Mouse (Mus musculus) c-Kit-positive CD71-negative TER-119-negative erythroid progenitor cells, embryonic 14.5 days (primary cell): ENCODE measurements around the gene Vmn1r237.

ENCODE experiments used
- DNase-seq: peaks from one replicate; pipeline ENCODE4 v3.0.0-alpha.2; 2013; ENCODE audit warnings: low read depth

Gene Vmn1r237

DNA sequence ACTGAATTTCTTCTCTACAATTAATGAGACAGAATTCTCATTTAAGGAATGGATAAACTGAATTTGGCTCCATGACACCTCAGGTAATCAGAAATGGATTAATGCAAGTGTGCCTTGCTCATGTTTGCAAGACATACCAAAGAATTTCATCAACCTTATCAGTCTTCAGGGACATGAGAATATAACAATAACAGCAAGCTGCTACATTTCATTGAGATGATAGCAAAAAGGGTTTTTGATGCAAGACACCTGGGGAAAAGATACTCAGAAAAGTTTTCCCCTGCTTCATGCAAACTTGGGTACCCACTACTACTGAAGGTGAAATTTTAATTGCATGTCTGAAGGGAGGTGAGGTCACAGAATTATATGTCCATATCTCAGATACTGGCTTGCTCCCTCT lies at the start of gene Vmn1r237:
Vmn1r237 (plus strand) TSS at position 301 of the 400 bp plus-strand sequence.
- no peak for DNase-seq

DNA sequence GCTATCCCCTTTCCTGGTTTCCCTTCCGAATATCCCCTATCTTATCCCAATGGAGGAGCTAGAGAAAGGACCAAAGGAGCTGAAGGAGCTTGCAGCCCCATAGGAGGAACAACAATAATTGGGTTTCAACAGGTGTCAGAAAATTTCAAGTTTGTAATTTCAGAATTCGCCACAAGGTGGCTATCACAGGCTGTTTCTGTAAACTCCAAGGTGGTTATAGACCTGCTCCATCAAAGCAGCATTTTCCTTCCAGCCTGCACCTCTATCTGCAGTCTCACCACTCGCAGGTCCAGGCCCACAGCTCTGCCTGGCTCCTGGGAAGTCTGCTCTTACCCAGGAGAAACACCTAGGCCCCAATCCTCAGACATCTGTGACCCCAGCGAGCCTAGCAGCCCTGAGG lies 39.6 kb upstream of the Vmn1r237 start:
- DNase-seq, result peak; percentile 54

DNA sequence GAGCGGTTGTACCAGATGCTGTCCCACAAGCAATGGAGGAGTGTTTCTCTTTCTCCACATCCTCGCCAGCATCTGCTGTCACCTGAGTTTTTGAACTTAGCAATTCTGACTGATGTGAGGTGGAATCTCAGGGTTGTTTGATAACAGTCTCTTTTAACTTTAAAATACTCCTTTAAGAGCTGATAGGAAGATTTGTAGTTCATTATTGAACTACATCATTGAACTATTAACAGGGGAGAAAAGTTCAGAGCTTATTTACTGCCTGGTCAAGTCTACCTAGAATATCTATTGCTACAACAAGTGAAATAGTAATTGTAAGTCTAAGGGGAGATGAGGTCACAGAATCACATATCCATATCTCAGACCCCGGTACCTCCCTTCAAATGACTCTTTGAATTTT lies 29.0 kb upstream of the Vmn1r237 start, which contains the start of gene Vmn1r236:
Vmn1r236 (plus strand) TSS at position 301 of the 400 bp plus-strand sequence.
- DNase-seq, result no peak

DNA sequence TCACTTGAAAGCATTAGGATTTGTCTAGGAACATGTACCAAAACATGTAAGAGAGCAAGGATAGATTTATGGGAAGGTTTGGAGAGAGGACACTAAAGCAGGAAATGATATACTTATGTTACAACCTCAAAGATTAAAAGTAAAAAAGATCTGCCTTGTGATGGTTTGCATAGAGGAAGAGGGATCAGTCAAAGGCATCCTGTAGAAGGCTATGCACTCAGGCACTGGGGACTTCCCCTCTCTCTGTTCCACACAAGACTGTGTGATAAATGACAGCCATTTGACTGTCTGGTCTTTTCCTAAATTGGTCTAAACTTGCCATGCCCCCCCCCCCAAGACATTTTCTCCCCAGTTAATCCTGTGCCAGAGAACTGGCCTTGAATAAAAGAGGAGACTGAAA lies 27.3 kb upstream of the Vmn1r237 start:
- no peak for DNase-seq

DNA sequence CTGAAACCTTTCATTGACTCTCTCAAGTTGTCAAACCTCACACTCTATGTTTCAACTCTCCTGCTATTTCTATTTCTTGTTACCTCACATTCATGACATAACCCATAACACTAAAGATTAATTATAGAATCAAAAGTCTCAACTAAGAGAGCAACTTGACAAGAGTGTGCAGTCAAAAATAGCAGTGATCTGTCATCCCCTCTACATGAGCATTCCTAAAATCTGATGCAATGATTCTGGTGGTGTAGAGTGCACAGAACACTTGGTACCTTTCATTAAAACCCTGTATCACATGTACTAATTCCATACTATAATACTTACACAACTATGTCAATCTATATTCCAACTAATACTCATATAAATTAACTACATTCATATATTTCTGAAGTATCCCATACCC lies 22.0 kb upstream of the Vmn1r237 start:
- DNase-seq, result no peak
